Mouse (Mus musculus): ENCODE results near the gene Parp2.
A peak's percentile ranks its signal among the peaks of the same experiment; 100 is the strongest.
"Not testable (repeated sequence)": the region's sequence is repeated elsewhere in the genome, so short reads cannot be mapped to it uniquely, and the experiment has no call there.

The Parp2 gene

DNA sequence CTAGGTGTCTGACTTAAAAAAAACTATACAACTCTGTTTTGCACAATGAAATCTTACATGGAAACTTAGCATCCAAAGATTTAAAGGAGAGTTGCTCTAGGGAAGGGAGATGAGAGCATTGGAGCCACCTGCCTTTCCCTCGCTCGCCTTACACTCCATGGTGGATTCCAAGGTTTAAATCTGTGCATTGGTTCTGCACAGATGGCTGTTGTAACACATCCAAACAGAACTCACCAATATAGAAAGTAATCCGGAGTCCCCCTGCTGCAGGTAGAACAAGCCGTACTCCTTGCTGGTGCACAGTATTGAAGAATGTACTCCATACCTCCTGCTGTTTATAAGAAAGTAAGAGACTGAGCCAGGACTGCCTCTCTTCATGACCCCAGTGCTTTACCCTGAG, 18.9 kb downstream of the Parp2 start:
- peak; percentile 22 for DNase-seq (ENCODE audit: low read depth, low spot score)

DNA sequence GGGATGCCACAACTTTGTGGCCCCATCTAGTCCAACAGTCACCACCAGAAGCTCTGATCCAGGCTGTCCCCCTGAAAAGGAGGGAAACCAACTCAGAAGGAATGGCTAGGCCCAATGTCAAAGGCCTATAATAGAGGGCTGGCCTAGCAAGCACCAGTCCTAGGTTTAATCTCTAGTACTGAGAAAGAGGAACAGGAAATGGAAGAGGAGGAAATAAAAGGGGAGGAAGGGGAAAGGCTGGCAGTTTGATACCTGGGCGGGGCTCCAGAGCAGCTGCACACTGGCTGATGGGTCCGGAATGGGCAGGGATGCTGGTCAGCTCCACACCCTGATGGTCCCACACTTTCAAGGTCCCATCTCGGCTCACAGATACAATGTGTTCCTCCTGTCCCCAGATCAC, 22.2 kb downstream of the Parp2 start:
- DNase-seq (ENCODE audit: low read depth, low spot score), result no peak

DNA sequence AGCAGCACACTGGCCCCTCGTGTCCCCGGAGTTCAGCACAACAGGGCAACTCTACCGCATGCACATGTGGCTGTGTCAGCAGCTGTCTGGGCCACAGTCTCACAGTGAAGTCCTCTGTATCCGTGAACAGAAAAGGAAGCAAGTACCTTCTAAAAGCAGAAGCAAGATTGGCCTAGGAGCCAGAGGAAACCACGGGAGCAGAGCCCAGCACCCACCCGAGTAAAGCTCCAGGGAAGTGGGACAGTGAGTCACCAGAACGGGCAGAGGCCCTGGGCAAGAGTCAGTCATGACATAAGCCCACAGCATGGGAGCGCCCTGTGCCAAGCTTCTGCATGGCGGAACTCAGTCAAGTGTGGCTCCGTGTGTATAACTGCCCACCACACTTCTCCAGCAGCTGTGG, 26.3 kb downstream of the Parp2 start:
- no peak for DNase-seq (ENCODE audit: low read depth, low spot score)

GRCm38 (mm10) chr14:50834435-50834834, 26.8 kb downstream of the Parp2 start:
- no peak for DNase-seq (ENCODE audit: low read depth, low spot score)

DNA sequence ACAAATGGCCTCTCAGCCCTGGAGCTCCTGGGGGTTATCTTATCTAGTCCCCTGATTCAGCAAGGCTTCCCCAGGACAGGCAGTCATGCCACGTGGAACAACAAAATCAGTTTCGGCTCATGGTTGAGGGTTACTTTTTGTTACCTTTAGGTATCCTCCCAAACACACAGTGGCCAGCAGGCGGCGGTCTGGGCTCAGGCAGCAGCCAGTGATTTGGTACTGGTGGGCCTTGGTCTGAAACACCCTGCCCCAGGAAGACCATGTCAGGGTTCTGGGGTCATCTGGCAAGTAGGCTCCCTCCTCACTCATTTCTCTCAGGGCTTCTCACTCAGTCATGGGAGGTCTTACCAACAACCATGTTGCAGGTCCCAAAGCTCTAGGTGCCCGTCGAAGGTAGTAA, 29.6 kb downstream of the Parp2 start:
- DNase-seq (ENCODE audit: low read depth, low spot score), result no peak

GRCm38 (mm10) chr14:50855788-50856187, 48.1 kb downstream of the Parp2 start:
- no peak for DNase-seq (ENCODE audit: low read depth, low spot score)

GRCm38 (mm10) chr14:50862641-50863040, 55.0 kb downstream of the Parp2 start:
- no peak for DNase-seq (ENCODE audit: low read depth, low spot score)

DNA sequence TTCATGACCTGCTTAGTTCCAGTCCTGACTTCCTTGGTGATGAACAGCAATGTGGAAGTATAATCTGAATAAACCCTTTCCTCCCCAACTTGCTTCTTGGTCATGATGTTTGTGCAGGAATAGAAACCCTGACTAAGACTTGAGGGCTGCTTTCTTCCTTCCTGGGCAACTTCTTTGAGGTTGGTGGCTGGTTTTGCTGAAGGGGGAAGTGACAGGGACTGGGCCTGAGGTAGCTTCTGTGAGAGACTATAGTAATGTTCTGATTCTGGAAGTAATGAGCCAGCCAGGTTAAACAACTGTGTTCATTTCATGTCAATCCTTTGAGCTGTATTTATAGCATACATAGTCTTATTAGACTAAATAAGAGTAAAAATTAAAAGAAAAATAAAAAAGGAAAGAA, 57.4 kb downstream of the Parp2 start:
- DNase-seq (ENCODE audit: low read depth, low spot score), result not testable (repeated sequence)

DNA sequence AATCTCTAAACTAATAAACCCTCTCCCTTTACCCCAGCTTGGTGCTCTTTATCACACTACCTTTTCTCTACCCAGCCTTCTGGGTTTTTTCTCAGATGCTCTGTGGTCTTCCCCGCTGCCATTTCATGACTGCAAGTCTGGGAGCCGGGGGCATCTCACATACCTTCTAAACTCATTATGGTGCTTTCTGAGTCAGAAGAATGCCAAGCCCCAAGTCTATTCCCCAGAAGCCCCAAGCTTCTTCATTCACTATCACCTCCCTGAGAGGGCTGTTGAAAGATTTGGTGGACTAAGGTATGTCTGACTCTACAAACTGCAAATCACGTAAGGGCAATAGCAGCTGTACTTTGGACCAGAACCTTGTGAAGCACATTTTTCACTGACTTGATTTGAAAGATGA, 59.3 kb downstream of the Parp2 start:
- DNase-seq (ENCODE audit: low read depth, low spot score), result no peak

DNA sequence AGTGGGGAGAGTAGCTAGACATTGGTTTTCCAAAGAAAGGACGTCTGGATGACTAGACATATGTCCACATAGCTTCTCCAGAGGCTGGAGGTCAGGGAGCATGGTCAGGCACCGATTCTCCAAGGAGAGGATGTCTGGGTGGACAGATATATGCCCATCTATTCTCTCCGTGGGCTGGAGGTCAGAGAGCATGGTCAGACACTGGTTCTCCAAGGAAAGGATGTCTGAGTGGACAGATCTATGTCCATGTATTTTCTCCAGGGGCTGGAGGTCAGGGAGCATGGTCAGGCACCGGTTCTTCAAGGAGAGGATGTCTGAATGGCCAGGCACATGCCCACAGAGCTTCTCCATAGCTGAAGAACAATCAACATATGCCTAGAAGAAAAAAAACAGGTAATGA, 60.6 kb downstream of the Parp2 start:
- no peak for DNase-seq (ENCODE audit: low read depth, low spot score)

DNA sequence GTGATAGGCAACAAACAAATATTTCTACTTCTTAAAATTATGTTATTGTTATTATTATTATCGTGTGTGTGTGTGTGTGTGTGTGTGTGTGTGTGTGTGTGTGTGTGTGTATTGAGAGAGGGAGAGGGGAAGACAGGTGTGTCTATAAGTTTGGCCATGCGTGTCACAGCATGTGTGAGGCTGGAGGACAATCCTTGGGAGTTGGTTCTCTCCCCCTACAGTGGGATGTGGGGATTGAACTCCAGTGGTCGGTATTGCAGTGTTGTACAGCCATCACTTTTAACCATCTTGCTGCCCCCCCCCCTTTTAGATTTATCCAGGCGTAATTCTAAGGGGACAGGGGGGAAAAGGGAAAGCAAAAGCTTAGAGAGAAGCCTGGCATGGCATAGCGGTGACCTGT, 61.0 kb downstream of the Parp2 start:
- DNase-seq (ENCODE audit: low read depth, low spot score), result no peak

DNA sequence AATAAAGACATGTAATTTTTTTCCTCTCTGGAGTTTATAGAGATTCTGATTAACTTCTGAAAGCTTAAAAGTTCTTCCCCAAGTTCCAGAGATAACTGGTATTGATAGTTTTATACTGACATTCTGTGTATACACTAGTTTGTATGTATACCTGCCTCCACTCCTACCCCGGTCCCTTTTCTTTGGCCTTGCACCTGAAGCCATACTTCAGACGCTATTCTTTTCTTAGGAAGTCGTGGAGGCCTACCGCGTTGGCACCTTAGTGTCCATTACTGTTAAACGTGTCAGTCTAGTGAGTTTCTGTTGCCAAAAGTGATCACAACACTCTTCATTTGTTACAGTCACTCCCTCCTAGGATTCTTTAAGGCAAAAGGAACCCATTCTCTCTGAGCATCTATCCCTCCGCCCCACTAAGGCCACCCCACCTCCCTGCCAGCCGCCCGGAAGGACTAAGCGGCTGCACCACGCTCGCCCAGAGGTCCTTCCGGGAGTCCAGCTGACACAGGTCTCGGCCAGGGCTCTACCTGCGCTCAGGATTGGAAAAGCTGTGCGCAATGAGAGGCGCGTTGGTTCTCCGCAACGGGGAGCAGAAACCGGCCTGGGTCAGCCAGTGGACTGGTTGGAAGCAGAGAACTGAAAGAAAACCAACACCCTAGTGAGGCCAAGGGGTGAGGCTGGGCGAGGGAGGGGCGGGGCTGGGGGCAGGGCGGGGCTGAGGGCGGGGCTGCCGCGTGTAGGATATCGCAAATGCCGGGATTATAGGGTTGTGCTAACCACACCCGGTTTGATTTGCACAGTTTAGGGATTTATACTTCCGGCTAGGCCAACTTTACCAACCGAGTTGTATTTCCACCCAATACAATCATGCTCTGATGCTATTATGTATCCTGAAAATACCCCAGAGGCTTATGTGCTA, 62.5 kb downstream of the Parp2 start, which contains the start of gene Tep1:
Gene Tep1 (minus strand): TSS at position 672 of the 916 bp plus-strand sequence.
- peak; percentile 85 for DNase-seq (ENCODE audit: low read depth, low spot score)

- DNase-seq (ENCODE audit: low read depth, low spot score), result no peak
Measured at GRCm38 (mm10) chr14:50870805-50871143, 63.1 kb downstream of the Parp2 start.
